Mouse (Mus musculus): ENCODE data around the gene Kif14. TPM values are rescaled to one million over a fixed set of nuclear protein-coding genes. Genes with fewer than 3 reads are reported as not detected.
A peak's percentile ranks its signal among the peaks of the same experiment; 100 is the strongest.

The Kif14 gene
- polyA plus RNA-seq, 1 experiment from 2014 or later, result 5.5 TPM

DNA sequence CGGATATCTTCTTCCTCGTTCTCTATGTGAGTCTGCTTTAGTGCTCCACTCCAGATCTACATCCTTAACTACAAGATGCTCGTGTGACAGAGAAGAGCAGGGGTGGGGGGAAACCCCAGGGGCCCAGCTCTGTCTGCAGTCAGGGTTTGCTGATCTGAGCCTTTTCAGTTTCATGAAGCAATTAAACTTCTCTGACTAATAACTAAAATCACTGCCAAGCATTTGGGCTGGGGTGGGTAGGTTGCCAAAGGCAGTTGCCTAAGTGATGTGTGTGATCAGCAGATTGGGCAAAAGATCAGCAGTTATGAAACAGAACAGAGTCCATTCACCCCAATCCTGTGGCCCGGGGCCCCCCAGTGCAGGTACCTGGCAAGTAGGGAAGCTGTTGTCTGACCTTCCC, 72.1 kb downstream of the Kif14 start:
- WGBS (ENCODE audit: insufficient replicate concordance), result 70% methylated on average over 4 of the region's 4 CpGs
- ATAC-seq (ENCODE audit: low read depth), result no peak
- H3K36me3 ChIP-seq (ENCODE audit: control insufficient read depth, insufficient read depth), result no peaks in the 10 kb centered on the region
- no peak overlapping the region for H3K27ac ChIP-seq (ENCODE audit: low read length)
- H3K4me1 ChIP-seq (ENCODE audit: control insufficient read depth, low read depth, low read length), result no peaks in the 10 kb centered on the region; the same call in 1 of the 2 replicates
- H3K4me2 ChIP-seq (ENCODE audit: low read depth, low read length), result no peak overlapping the region
- H3K9me3 ChIP-seq (replicated peaks; ENCODE audit: control insufficient read depth, low read length), result no peaks in the 10 kb centered on the region
- no peak overlapping the region for H3K4me3 ChIP-seq (ENCODE audit: low read depth, low read length)
- H3K9ac ChIP-seq (ENCODE audit: low read depth, low read length), result no peak overlapping the region
- H3K27me3 ChIP-seq (ENCODE audit: control insufficient read depth, insufficient read depth, low read depth, low read length), result no peaks in the 10 kb centered on the region

DNA sequence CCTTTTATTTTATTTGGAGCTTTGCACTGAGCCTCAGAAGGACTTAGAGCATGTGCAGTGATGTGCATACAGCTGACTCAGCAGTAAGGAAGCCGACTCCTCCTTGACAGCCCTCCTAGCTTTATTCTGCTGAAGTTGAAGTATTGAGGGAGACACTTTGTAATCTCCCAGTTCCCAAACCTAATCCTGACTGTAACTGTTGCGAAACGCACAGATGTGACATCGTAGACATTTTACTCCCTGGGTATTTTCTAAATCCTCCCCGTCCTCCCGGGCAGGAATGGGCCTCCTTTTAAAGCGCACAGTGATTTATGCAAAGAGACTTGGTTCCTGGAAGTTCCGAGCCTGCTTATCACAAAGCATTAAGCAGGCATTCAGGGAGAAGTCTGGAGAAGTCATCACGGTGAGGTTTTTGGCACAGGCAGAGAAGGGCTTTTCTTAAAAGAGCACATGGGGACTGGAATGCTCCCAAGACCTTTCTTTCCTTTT, 74.3 kb downstream of the Kif14 start:
- no peak overlapping the region for H3K27ac ChIP-seq (ENCODE audit: low read length)

DNA sequence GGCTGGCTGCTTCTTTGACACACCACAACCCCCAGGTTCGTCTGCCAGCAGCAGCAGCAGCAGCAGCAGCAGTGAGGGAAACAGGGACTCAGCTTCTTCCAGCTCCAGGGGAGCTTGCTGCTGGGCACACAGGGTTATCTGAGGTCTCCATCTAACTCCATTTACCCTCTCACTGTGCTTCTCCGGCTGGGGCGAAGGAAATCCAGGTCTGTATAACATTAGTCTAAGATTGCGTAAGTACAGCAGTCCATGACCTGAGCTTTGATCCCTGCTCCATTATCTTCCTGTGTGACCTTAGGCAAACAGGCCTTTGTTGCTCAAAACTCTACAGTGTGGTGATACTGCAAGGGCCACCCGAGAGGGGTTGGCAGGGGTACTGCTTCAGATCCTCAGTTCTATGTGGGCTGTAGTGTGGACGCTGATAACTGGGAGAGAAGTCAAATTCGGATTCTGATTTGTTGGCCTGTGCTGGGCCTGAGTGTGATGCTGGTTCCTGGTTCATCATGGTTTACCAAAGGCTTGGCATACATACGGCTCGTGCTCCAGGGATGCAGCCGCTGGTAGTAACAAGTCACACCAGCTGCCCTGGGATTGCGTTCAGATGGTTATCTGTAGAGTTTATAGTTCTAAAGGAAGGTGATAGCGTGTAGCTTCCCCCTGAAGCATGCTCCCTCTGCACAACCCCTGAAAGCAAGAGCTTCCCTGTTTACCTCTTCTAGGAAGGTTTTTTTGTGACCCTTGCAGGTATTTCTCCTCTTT, 75.7 kb downstream of the Kif14 start:
- H3K4me2 ChIP-seq (ENCODE audit: low read depth, low read length), result no peak overlapping the region
- H3K27me3 ChIP-seq (ENCODE audit: control insufficient read depth, insufficient read depth, low read depth, low read length), result no peaks in the 10 kb centered on the region
- no peak overlapping the region for H3K9ac ChIP-seq (ENCODE audit: low read depth, low read length)
- H3K36me3 ChIP-seq (ENCODE audit: control insufficient read depth, insufficient read depth), result no peaks in the 10 kb centered on the region
- ATAC-seq (ENCODE audit: low read depth), result peak; percentile 89
- no peaks in the 10 kb centered on the region for H3K9me3 ChIP-seq (replicated peaks; ENCODE audit: control insufficient read depth, low read length)
- H3K27ac ChIP-seq (ENCODE audit: low read length), result peak overlapping the region; percentile 37
- H3K4me3 ChIP-seq (ENCODE audit: low read depth, low read length), result no peak overlapping the region
- H3K4me1 ChIP-seq (ENCODE audit: control insufficient read depth, low read depth, low read length), result no peaks in the 10 kb centered on the region; the same call in 1 of the 2 replicates
- WGBS (ENCODE audit: insufficient replicate concordance), result 49% methylated on average over 12 of the region's 12 CpGs

More for the DNA sequence above, 74.3 kb downstream of the Kif14 start:
- Histone ChIP-seq H3K4me2 (ENCODE audit: low read depth, low read length) (no peak overlapping the region), H3K4me3 (ENCODE audit: low read depth, low read length) (no peak overlapping the region), H3K27me3 (ENCODE audit: control insufficient read depth, insufficient read depth, low read depth, low read length) (no peaks in the 10 kb centered on the region), H3K9me3 (replicated peaks; ENCODE audit: control insufficient read depth, low read length) (no peaks in the 10 kb centered on the region), H3K9ac (ENCODE audit: low read depth, low read length) (no peak overlapping the region), H3K36me3 (ENCODE audit: control insufficient read depth, insufficient read depth) (no peaks in the 10 kb centered on the region), H3K4me1 (ENCODE audit: control insufficient read depth, low read depth, low read length) (no peaks in the 10 kb centered on the region; the same call in 1 of the 2 replicates)
- no peak for ATAC-seq (ENCODE audit: low read depth)
- WGBS (ENCODE audit: insufficient replicate concordance), result 49% methylated on average over 9 of the region's 9 CpGs

DNA sequence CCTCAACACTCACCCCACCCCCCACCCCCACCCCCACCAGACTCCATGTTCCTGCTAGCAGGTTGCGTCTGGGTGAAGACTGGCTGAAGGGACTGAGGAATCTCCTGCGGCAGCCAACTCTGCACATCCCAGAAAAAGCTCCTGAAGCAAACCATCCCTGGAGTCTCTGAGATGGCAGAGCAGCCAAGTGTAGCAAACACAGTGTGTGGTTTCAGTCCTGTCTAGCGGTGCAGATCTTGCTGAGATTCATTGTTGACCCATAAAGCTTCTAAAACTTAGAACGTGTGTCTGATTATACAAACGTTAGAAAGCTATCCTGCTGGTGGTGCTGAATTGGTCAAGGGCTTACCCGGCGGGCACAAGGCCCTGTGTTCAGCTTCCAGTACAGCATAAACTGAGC, 77.8 kb downstream of the Kif14 start:
- Histone ChIP-seq H3K27me3 (ENCODE audit: control insufficient read depth, insufficient read depth, low read depth, low read length) (no peaks in the 10 kb centered on the region), H3K9ac (ENCODE audit: low read depth, low read length) (no peak overlapping the region), H3K4me2 (ENCODE audit: low read depth, low read length) (no peak overlapping the region), H3K36me3 (ENCODE audit: control insufficient read depth, insufficient read depth) (no peaks in the 10 kb centered on the region), H3K4me1 (ENCODE audit: control insufficient read depth, low read depth, low read length) (no peaks in the 10 kb centered on the region; the same call in 1 of the 2 replicates), H3K9me3 (replicated peaks; ENCODE audit: control insufficient read depth, low read length) (no peaks in the 10 kb centered on the region), H3K4me3 (ENCODE audit: low read depth, low read length) (no peak overlapping the region), H3K27ac (ENCODE audit: low read length) (no peak overlapping the region)
- 60% methylated on average over 7 of the region's 7 CpGs for WGBS (ENCODE audit: insufficient replicate concordance)
- ATAC-seq (ENCODE audit: low read depth), result no peak

DNA sequence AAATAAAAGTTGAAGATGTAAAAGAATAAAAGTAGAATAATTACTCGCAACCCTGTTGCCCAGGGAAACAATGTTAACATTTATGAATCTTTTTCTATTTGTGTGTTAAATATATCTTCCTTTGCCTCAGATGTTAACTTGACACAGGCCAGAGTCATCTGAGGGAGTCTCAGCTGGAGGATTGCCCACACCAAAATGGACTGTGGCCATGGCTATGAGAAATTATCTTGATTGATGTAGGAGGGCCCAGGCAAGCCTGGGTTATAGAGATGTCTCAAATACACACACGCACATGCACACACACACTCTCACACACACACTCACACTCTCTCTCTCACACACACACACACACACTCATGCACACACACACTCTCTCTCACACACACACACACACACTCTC, 80.9 kb downstream of the Kif14 start:
- Histone ChIP-seq H3K4me2 (ENCODE audit: low read depth, low read length) (no peak overlapping the region), H3K36me3 (ENCODE audit: control insufficient read depth, insufficient read depth) (no peaks in the 10 kb centered on the region), H3K9ac (ENCODE audit: low read depth, low read length) (no peak overlapping the region), H3K27me3 (ENCODE audit: control insufficient read depth, insufficient read depth, low read depth, low read length) (no peaks in the 10 kb centered on the region), H3K27ac (ENCODE audit: low read length) (no peak overlapping the region), H3K4me3 (ENCODE audit: low read depth, low read length) (no peak overlapping the region), H3K9me3 (replicated peaks; ENCODE audit: control insufficient read depth, low read length) (no peaks in the 10 kb centered on the region), H3K4me1 (ENCODE audit: control insufficient read depth, low read depth, low read length) (no peaks in the 10 kb centered on the region; the same call in 1 of the 2 replicates)
- ATAC-seq (ENCODE audit: low read depth), result no peak
- 74% methylated on average over 2 of the region's 2 CpGs for WGBS (ENCODE audit: insufficient replicate concordance)

DNA sequence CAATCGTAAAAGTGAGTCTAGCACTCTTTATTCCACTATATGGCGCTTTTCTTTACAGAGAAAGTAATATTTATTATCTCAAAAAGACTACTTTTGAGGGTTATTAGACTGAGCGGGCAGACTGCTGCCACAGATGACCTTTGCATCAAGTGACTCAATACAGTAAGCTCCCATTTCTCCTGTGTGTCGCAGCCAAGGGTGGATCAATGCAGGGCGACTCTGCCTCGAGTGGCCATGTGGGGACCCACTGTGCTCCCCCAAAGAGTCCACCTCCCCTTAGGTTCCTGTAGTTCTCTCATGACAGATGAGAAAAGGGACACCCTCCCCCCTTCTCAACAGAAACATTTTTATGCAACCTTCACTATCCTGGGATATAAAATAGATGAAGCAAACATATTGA, 84.1 kb downstream of the Kif14 start:
- no peak for ATAC-seq (ENCODE audit: low read depth)
- H3K9me3 ChIP-seq (replicated peaks; ENCODE audit: control insufficient read depth, low read length), result no peaks in the 10 kb centered on the region
- H3K4me1 ChIP-seq (ENCODE audit: control insufficient read depth, low read depth, low read length), result no peaks in the 10 kb centered on the region
- H3K4me3 ChIP-seq (ENCODE audit: low read depth, low read length), result no peak overlapping the region
- no peak overlapping the region for H3K9ac ChIP-seq (ENCODE audit: low read depth, low read length)
- H3K27ac ChIP-seq (ENCODE audit: low read length), result no peak overlapping the region
- no peaks in the 10 kb centered on the region for H3K36me3 ChIP-seq (ENCODE audit: control insufficient read depth, insufficient read depth)
- WGBS (ENCODE audit: insufficient replicate concordance), result 77% methylated on average over 6 of the region's 6 CpGs
- no peak overlapping the region for H3K4me2 ChIP-seq (ENCODE audit: low read depth, low read length)
- no peaks in the 10 kb centered on the region for H3K27me3 ChIP-seq (ENCODE audit: control insufficient read depth, insufficient read depth, low read depth, low read length)

DNA sequence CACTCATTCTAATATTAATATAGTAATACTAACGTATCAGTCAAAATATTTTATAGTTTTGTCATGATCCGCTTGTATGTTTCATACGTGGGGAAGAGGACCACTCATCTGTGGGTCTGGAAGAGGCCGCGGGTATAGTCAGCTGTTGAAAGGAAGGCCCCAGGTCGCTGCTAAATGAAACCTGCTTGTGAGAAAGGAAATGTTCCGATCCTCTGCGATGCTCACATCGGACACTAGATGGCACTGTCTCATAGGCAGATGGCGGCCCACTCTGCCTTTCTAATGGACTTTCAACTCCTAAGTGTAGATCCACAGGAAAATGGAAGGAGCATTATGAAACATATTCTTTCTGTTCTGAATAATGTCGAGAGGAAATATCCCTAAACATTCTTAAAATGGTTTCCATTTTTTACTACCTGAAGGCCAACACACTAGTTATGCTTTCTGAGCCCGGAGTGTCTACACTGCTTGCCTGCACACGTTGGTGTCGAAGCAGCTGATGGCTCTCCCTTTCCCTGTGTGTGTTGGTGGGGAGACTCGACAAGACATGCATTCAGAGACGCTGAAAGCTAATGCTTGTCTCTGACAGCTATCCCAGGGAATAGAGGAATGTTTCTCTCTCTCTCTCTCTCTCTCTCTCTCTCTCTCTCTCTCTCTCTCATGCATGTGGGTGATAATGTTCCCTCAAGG, 84.9 kb downstream of the Kif14 start:
- H3K4me3 ChIP-seq (ENCODE audit: low read depth, low read length), result no peak overlapping the region
- H3K9ac ChIP-seq (ENCODE audit: low read depth, low read length), result no peak overlapping the region
- no peaks in the 10 kb centered on the region for H3K27me3 ChIP-seq (ENCODE audit: control insufficient read depth, insufficient read depth, low read depth, low read length)
- ATAC-seq (ENCODE audit: low read depth), result no peak; the same call in 1 of the 2 replicates
- H3K4me2 ChIP-seq (ENCODE audit: low read depth, low read length), result no peak overlapping the region
- 24% methylated on average over 16 of the region's 16 CpGs for WGBS (ENCODE audit: insufficient replicate concordance)
- H3K36me3 ChIP-seq (ENCODE audit: control insufficient read depth, insufficient read depth), result no peaks in the 10 kb centered on the region
- no peaks in the 10 kb centered on the region for H3K9me3 ChIP-seq (replicated peaks; ENCODE audit: control insufficient read depth, low read length)
- no peak overlapping the region for H3K27ac ChIP-seq (ENCODE audit: low read length)
- H3K4me1 ChIP-seq (ENCODE audit: control insufficient read depth, low read depth, low read length), result no peaks in the 10 kb centered on the region

DNA sequence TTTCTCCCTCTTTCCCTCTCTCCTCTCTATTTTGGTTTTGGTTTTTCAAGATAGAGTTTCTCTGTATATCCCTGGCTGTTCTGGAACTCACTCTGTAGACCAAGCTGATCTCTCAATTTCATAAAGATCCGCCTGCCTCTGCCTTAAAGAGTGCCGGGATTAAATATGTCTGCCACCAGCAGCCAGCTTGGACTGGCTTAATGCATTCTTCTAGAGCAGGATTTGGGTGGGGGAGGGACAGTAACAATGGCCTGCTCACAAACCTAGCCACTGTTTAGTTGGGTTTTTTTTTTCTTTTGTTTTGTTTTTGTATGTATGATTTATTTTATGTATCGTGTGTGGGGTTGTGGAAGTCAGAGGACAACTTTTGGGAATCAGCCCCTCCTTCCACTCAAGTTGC, 88.5 kb downstream of the Kif14 start:
- WGBS (ENCODE audit: insufficient replicate concordance), result 73% methylated on average over 3 of the region's 3 CpGs
- no peak for ATAC-seq (ENCODE audit: low read depth)

DNA sequence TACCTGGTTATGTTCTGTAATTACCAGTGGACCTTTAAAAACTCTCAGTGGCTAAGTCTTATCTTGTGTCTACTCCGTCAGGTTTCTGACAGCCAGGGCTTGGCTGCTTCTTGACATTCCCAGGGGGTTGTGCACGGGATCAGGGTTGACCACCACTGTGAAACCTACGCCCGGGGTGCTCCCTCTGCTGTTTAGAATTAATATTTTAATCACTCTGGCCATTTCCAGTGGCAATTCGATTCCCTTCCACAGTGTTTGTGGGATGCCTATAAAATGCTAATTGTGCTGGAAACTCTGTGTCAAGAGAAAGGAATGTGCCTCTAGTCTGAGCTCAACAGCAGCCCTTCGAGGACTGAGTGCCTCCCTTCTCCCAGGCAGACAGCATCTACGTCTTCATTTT, 89.7 kb downstream of the Kif14 start:
- H3K27me3 ChIP-seq (ENCODE audit: control insufficient read depth, insufficient read depth, low read depth, low read length), result no peaks in the 10 kb centered on the region
- WGBS (ENCODE audit: insufficient replicate concordance), result 53% methylated on average over 7 of the region's 7 CpGs
- H3K9me3 ChIP-seq (replicated peaks; ENCODE audit: control insufficient read depth, low read length), result no peaks in the 10 kb centered on the region
- ATAC-seq (ENCODE audit: low read depth), result no peak
- H3K4me1 ChIP-seq (ENCODE audit: control insufficient read depth, low read depth, low read length), result no peaks in the 10 kb centered on the region
- no peak overlapping the region for H3K27ac ChIP-seq (ENCODE audit: low read length)
- H3K36me3 ChIP-seq (ENCODE audit: control insufficient read depth, insufficient read depth), result no peaks in the 10 kb centered on the region
- H3K9ac ChIP-seq (ENCODE audit: low read depth, low read length), result no peak overlapping the region
- no peak overlapping the region for H3K4me3 ChIP-seq (ENCODE audit: low read depth, low read length)
- H3K4me2 ChIP-seq (ENCODE audit: low read depth, low read length), result no peak overlapping the region

More for the DNA sequence above, 88.5 kb downstream of the Kif14 start:
- no peak overlapping the region for H3K4me2 ChIP-seq (ENCODE audit: low read depth, low read length)
- no peaks in the 10 kb centered on the region for H3K4me1 ChIP-seq (ENCODE audit: control insufficient read depth, low read depth, low read length)
- no peak overlapping the region for H3K9ac ChIP-seq (ENCODE audit: low read depth, low read length)
- no peaks in the 10 kb centered on the region for H3K9me3 ChIP-seq (replicated peaks; ENCODE audit: control insufficient read depth, low read length)
- no peak overlapping the region for H3K4me3 ChIP-seq (ENCODE audit: low read depth, low read length)
- no peak overlapping the region for H3K27ac ChIP-seq (ENCODE audit: low read length)
- H3K27me3 ChIP-seq (ENCODE audit: control insufficient read depth, insufficient read depth, low read depth, low read length), result no peaks in the 10 kb centered on the region
- H3K36me3 ChIP-seq (ENCODE audit: control insufficient read depth, insufficient read depth), result no peaks in the 10 kb centered on the region
